Mouse (Mus musculus) CH12.LX (cell line): ENCODE measurements around the gene Hspa1a. TPM values are rescaled to one million over a fixed set of nuclear protein-coding genes. Genes with fewer than 3 reads are reported as not detected.

ENCODE experiments used
- DNase-seq: peaks from one replicate; pipeline ENCODE4 v3.0.0-alpha.2; 2013; ENCODE audit errors: extremely low read depth
- H3K27ac ChIP-seq: 2 replicates; pipeline ENCODE4 v1.5.1; 2012; ENCODE audit warnings: low read depth, mild to moderate bottlenecking, control low read depth, moderate library complexity; ENCODE audit not compliant: insufficient read depth
- H3K27me3 ChIP-seq: replicated peaks from 2 replicates; pipeline ENCODE3; 2012; ENCODE audit warnings: inconsistent platforms
- H3K36me3 ChIP-seq, 2 experiments: replicated peaks in 1 of 2; 2 replicates each; pipeline versions ENCODE3 to v1.6.1; 2012; ENCODE audit warnings: inconsistent platforms in 1 of 2, low read length in 1 of 2, mild to moderate bottlenecking in 1 of 2, mixed read lengths in 1 of 2, moderate library complexity in 1 of 2; ENCODE audit not compliant: control insufficient read depth in 1 of 2, insufficient read depth in 1 of 2
- H3K4me1 ChIP-seq, 2 experiments: 2 replicates each; pipeline ENCODE4 v1.6.1; 2012; ENCODE audit warnings: inconsistent platforms in 1 of 2, moderate library complexity in 1 of 2; ENCODE audit not compliant: insufficient read depth in 2 of 2, control insufficient read depth in 1 of 2
- H3K4me2 ChIP-seq: 2 replicates; pipeline ENCODE4 v1.6.1; 2012; ENCODE audit warnings: low read depth, mild to moderate bottlenecking, control low read depth; ENCODE audit not compliant: poor library complexity, insufficient read depth, severe bottlenecking
- H3K4me3 ChIP-seq, 3 experiments: fragments of 150-350 bp in 1 of 3; sonication (generic) in 1 of 3; replicated peaks in 1 of 3; 2 replicates each; pipeline versions ENCODE3 to v1.5.1; 2011 to 2012; ENCODE audit warnings: low read depth in 2 of 3, low read length in 2 of 3, mild to moderate bottlenecking in 2 of 3, moderate library complexity in 2 of 3, control low read depth in 1 of 3, improper control_type of control experiment in 1 of 3, inconsistent platforms in 1 of 3, mixed read lengths in 1 of 3; ENCODE audit not compliant: poor library complexity in 1 of 3
- H3K79me2 ChIP-seq: replicated peaks from 2 replicates; pipeline ENCODE4 v1.6.1; 2012; ENCODE audit warnings: mild to moderate bottlenecking, moderate library complexity; ENCODE audit not compliant: control insufficient read depth, poor library complexity, insufficient read depth, severe bottlenecking; ENCODE audit errors: extremely low read depth
- H3K9ac ChIP-seq: 2 replicates; pipeline ENCODE4 v1.6.1; 2012; ENCODE audit warnings: low read depth, mild to moderate bottlenecking, control low read depth, moderate library complexity; ENCODE audit not compliant: insufficient read depth
- H3K9me3 ChIP-seq: replicated peaks from 2 replicates; pipeline ENCODE3; 2012; ENCODE audit warnings: low read length, inconsistent platforms, mixed read lengths
- BHLHE40 ChIP-seq: IDR thresholded peaks from 2 replicates; pipeline ENCODE4 v1.6.1; 2011; ENCODE audit warnings: mild to moderate bottlenecking, low read depth, low read length, improper control_type of control experiment
- CHD1 ChIP-seq: IDR thresholded peaks from 2 replicates; pipeline ENCODE4 v1.6.1; 2012; ENCODE audit warnings: low read depth, low read length, improper control_type of control experiment, inconsistent platforms
- CHD2 ChIP-seq: IDR thresholded peaks from 2 replicates; pipeline ENCODE4 v1.6.1; 2011; ENCODE audit warnings: low read length, improper control_type of control experiment
- ELF1 ChIP-seq: IDR thresholded peaks from 2 replicates; pipeline ENCODE4 v1.6.1; 2014; ENCODE audit warnings: low read depth, mild to moderate bottlenecking, inconsistent platforms, low read length, improper control_type of control experiment
- IRF4 ChIP-seq: IDR thresholded peaks from 2 replicates; pipeline ENCODE4 v1.6.1; 2014; ENCODE audit warnings: low read depth, mild to moderate bottlenecking, inconsistent platforms, low read length, improper control_type of control experiment
- KAT2A ChIP-seq: IDR thresholded peaks from 2 replicates; pipeline ENCODE4 v1.6.1; 2012; ENCODE audit warnings: low read length, improper control_type of control experiment, inconsistent platforms; ENCODE audit not compliant: insufficient replicate concordance
- MAX ChIP-seq: IDR thresholded peaks from 2 replicates; pipeline ENCODE4 v1.6.1; 2011; ENCODE audit warnings: low read length, improper control_type of control experiment
- MXI1 ChIP-seq: IDR thresholded peaks from 2 replicates; pipeline ENCODE4 v1.6.1; 2011; ENCODE audit warnings: mild to moderate bottlenecking, low read depth, low read length, improper control_type of control experiment
- MYC ChIP-seq: IDR thresholded peaks from 2 replicates; pipeline ENCODE4 v1.6.1; 2011; ENCODE audit warnings: low read depth, mild to moderate bottlenecking, improper control_type of control experiment, low read length
- POLR2A ChIP-seq: IDR thresholded peaks from 2 replicates; pipeline ENCODE4 v1.6.1; 2011; ENCODE audit warnings: low read depth, mild to moderate bottlenecking, improper control_type of control experiment, low read length
- POLR2AphosphoS2 ChIP-seq: IDR thresholded peaks from 2 replicates; pipeline ENCODE4 v1.6.1; 2011; ENCODE audit warnings: low read depth, low read length, improper control_type of control experiment
- RCOR1 ChIP-seq: conservative IDR thresholded peaks from 2 replicates; pipeline ENCODE4 v1.6.1; 2012; ENCODE audit warnings: low read depth, mild to moderate bottlenecking, inconsistent platforms, low read length, improper control_type of control experiment
- SIN3A ChIP-seq: IDR thresholded peaks from 2 replicates; pipeline ENCODE4 v1.6.1; 2012; ENCODE audit warnings: low read length, improper control_type of control experiment, inconsistent platforms
- SMC3 ChIP-seq: IDR thresholded peaks from 2 replicates; pipeline ENCODE4 v1.6.1; 2011; ENCODE audit warnings: low read depth, low read length, improper control_type of control experiment
- TBP ChIP-seq: conservative IDR thresholded peaks from 2 replicates; pipeline ENCODE4 v1.6.1; 2011; ENCODE audit warnings: low read depth, low read length, improper control_type of control experiment
- TCF12 ChIP-seq: IDR thresholded peaks from 2 replicates; pipeline ENCODE4 v1.6.1; 2014; ENCODE audit warnings: low read depth, mild to moderate bottlenecking, inconsistent platforms, low read length, improper control_type of control experiment
- UBTF ChIP-seq: IDR thresholded peaks from 2 replicates; pipeline ENCODE4 v1.6.1; 2012; ENCODE audit warnings: low read depth, mild to moderate bottlenecking, inconsistent platforms, low read length, improper control_type of control experiment, moderate library complexity
- USF2 ChIP-seq: conservative IDR thresholded peaks from 2 replicates; pipeline ENCODE4 v1.6.1; 2011; ENCODE audit warnings: low read depth, low read length, improper control_type of control experiment
- ZMIZ1 ChIP-seq: IDR thresholded peaks from 2 replicates; pipeline ENCODE4 v1.6.1; 2012; ENCODE audit warnings: low read depth, mild to moderate bottlenecking, inconsistent platforms, low read length, improper control_type of control experiment
- dilution Hi-C: fragments of 300-500 bp; cut with MboI; formaldehyde crosslinking; loops from 2 replicates; pipeline ENCODE4 v1.14.3; 2020; ENCODE audit warnings: low sequenced_read_pairs; ENCODE audit not compliant: extremely low pct_unique_long_range_greater_than_20kb, extremely low pct_ligation_motif_present
- in situ Hi-C: fragments of 300-500 bp; cut with MboI; formaldehyde crosslinking; loops from 3 replicates; pipeline ENCODE4 v1.14.3; 2019; ENCODE audit warnings: low sequenced_read_pairs, low pct_ligation_motif_present, low pct_unique_long_range_greater_than_20kb, mixed read lengths
- polyA plus RNA-seq: library from polyadenylated mRNA; unstranded; fragments of >175 nt; gene quantifications from 2 replicates; pipeline ENCODE4 v1.2.1, GENCODE M21; 2012; ENCODE audit warnings: low read depth; ENCODE audit not compliant: insufficient read length
- total RNA-seq, 2 experiments: library from RNA; depleted of rRNA; stranded (reverse); fragments of 300-350 nt in 1 of 2; fragments of >200 nt in 1 of 2; gene quantifications; 2 replicates each; pipeline ENCODE4 v1.2.3; 2012 to 2014

Hspa1a gene
- total and polyA plus RNA-seq, 3 experiments = not detected

GRCm38 (mm10) chr17:35001452-35002152, 29.6 kb upstream of the Hspa1a start:
- in situ Hi-C loops = no loop called here
- H3K27me3 ChIP-seq = no peaks in the 10 kb centered on the region
- peaks cover 36% of the 10 kb centered on the region for H3K79me2 ChIP-seq
- H3K4me2 ChIP-seq = peak overlapping the region; percentile 14; the same call in 1 of the 2 replicates
- H3K9me3 ChIP-seq = peaks cover 34% of the 10 kb centered on the region
- peak; percentile 58 for DNase-seq
- peak overlapping the region; percentile 100 for H3K27ac ChIP-seq
- H3K9ac ChIP-seq = peak overlapping the region; percentile 100
- peak overlapping the region; percentile 84 to 94 (median 86) for H3K4me3 ChIP-seq
- peak; percentile 80; the same call in 1 of the 2 replicates for TF ChIP-seq CHD1
- TF ChIP-seq POLR2A = peak; percentile 12
- TF ChIP-seq IRF4 = 0 out of 2 replicates have a peak, but pooled peaks have one; percentile 37
- peak; percentile 79 for TF ChIP-seq MYC
- peak; percentile 22; the same call in 1 of the 2 replicates for TF ChIP-seq SIN3A
- no peak for TF ChIP-seq USF2
- TF ChIP-seq POLR2AphosphoS2 = no peak
- TF ChIP-seq TBP = 0 out of 2 replicates have a peak, but pooled peaks have one; percentile 25
- TF ChIP-seq ZMIZ1 = peak; percentile 56
- TF ChIP-seq MAX = peak; percentile 62; the same call in 1 of the 2 replicates
- TF ChIP-seq RCOR1 = 0 out of 2 replicates have a peak, but pooled peaks have one; percentile 13
- peak; percentile 36; the same call in 1 of the 2 replicates for TF ChIP-seq TCF12
- no peak for TF ChIP-seq ELF1
- no peak for TF ChIP-seq SMC3
- TF ChIP-seq CHD2 = no peak
- peak; percentile 30; the same call in 1 of the 2 replicates for TF ChIP-seq BHLHE40
- peak; percentile 51; the same call in 1 of the 2 replicates for TF ChIP-seq MXI1
- 0 out of 2 replicates have a peak, but pooled peaks have one; percentile 17 for TF ChIP-seq UBTF
- 0 out of 2 replicates have a peak, but pooled peaks have one; percentile 37 for TF ChIP-seq KAT2A
- TF ChIP-seq, all 38 proteins: peak for 14
- H3K36me3 ChIP-seq = peaks cover 48 to 57% of the 10 kb centered on the region in 2 experiments
- H3K4me1 ChIP-seq = peaks cover 7 to 8% of the 10 kb centered on the region in 2 experiments; a peak in 3 of 4 replicates
- dilution Hi-C loops = no loop called here
